Mouse (Mus musculus) hindlimb bud, embryonic 11.5 days (tissue): Measurements from ENCODE around the gene 6330409D20Rik.
A peak's percentile ranks its signal among the peaks of the same experiment; 100 is the strongest.

Experiments
- DNase-seq: peaks from one replicate; pipeline ENCODE4 v3.0.0-alpha.2; 2012; ENCODE audit warnings: low read depth, low spot score; ENCODE audit errors: extremely low spot score

The 6330409D20Rik gene

GRCm38 (mm10) chr2:32740916-32741272 lies at the start of gene 6330409D20Rik:
6330409D20Rik (minus strand) TSS chr2:32741016.
- DNase-seq: no peak

DNA sequence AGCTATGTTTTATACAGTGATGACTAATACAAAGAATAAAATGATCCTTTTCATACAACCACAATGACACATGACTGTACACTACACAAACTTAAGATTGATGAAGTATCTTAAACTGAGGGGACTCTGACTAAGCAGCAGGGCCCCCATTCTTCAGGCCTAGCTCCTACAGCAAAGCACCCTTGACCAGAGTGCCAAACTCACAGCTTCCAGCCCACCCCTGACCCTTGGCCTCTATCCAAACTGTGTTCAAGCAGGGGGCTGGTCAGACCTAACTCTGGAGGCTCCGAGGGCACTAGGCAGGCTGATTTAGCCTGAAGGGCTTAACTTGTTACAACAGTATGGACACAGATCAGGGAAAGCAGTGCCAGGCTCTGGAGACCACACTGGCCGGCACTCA lies 47.8 kb upstream of the 6330409D20Rik start:
- DNase-seq: no peak

GRCm38 (mm10) chr2:32787176-32787575 lies 46.4 kb upstream of the 6330409D20Rik start:
- no peak for DNase-seq

GRCm38 (mm10) chr2:32784048-32784681 lies 43.3 kb upstream of the 6330409D20Rik start, which contains the start of gene Cfap157:
Cfap157 (minus strand) TSS chr2:32784428.
- no peak for DNase-seq

DNA sequence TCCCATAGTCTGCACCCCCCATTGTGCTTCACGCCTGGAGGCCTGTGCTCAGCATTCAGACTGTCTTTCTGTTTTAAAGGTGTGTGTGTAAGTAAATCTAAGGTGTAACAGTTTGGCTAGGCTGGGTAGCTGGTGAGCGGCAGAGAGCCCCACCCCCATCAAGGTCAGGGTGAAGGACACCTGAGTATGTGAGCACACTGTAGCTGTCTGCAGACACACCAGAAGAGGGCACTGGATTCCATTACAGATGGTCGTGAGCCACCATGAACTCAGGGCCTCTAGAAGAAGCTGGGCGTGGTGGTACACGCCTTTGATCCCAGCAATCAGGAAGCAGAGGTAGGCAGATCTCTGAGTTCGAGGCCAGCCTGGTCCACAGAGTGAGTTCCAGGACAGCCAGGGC lies 40.9 kb upstream of the 6330409D20Rik start:
- no peak for DNase-seq

DNA sequence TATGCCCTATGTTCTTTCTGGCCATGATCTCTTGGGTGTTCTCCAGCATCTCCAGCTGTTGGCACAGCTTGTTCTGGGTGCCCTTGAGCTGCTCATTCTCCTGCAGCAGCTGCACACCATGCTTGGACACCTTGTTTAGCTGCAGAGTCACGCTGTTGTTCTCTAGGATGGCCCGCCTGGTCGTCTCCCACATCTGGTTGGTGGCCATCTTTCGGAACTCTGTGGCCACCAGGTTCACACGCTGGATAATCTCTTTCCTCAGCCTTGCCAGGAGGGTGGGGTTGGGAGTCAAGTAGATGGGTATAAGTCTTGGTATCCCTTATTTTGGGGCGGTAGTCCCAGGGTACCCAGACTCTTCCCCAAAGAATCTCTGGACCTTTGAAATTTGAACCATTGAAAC lies 38.9 kb upstream of the 6330409D20Rik start:
- no peak for DNase-seq

DNA sequence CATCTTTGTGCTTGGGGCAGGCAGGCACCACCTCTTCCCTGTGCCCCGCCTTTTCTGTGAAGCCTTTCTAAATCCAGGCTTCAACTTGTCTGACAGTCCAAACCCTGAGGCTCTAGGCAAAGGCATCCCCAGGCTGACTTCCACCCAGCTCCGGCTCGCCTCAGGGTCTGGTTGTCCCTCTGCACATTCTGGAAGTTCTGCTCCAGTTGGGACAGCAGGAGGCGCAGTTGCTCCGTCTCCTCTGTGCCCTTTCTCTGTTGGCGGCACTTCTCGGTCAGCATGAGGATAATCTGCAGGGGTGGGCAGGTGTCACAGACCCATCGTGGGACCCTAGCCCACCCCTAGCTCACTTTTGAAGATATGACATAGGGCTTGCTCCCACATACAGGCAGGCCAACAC lies 38.3 kb upstream of the 6330409D20Rik start:
- no peak for DNase-seq

- DNase-seq: no peak
Measured at GRCm38 (mm10) chr2:32778081-32778480, 37.3 kb upstream of the 6330409D20Rik start.

- DNase-seq: no peak
Measured at GRCm38 (mm10) chr2:32776192-32776591, 35.4 kb upstream of the 6330409D20Rik start.

DNA sequence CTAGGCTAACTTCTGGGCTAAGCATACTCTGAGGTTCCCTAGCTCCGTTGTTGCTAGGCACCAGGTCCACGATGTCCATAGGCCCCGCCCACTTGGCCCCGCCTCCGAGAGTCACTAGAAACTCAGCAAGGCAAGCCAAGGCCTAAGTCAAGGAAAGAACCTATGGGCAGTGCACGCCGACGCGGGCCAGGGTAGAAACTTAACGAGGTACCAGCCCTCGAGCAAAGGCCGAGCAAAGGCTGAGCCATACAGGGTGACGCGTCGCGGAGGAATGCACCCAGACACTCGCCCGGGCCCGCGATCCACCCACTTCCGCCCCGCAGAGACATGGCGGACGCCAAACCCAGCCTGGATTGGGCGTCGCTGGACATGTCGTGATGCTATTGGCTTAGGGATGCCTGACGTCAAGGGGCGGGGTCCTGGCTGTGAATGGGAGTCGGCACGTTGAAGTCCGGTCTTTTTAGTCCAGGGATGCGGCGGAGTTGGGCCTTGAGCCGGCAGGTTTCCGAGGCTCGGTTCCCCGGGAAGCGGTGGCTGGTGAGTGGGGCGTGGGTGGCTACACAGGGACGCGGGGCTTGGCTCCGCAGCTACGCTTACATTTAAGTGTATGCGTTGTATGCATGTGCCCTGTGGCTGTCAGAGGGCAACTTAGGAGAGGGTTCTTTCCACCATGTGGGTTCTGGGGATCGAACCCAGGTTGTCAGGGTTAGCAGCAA lies 34.7 kb upstream of the 6330409D20Rik start, which contains the start of the genes Ttc16 and Ptrh1:
Gene Ttc16, minus strand, starts transcription at position 275 of the 716 bp plus-strand sequence.
Gene Ptrh1, plus strand, starts transcription at position 428 of the 716 bp plus-strand sequence.
- DNase-seq: peak; percentile 77

DNA sequence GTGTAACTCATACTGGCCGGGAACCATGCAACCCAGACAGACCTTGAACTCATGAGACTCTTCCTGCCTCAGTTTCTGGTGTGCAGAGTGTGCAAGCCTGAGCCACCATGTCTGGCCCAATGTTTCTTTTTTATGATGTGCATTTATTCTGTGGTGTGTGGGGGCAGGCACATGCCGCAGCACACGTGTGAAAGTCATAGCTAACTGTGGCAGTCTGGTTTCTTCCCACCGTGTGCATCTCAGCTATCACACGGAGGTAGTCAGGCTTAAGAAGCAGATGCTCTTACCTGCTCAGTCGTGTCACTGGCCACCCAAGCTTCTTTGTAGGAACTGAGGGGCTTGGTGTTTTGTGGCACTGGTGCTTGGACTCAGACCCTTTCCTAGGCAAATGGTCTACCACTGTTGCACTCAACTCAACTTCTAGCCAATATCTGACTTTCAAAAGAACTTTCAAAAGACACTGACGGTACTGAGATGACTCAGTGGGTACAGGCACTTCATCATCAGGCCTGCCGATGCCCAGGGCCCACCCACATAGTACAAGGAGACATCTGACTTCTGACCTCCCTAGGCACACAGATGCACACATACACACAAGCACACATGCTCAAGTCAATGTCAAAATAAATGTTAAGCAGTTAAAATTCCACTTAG lies 31.9 kb upstream of the 6330409D20Rik start:
- DNase-seq: no peak

GRCm38 (mm10) chr2:32771886-32772285 lies 31.1 kb upstream of the 6330409D20Rik start:
- DNase-seq: no peak

GRCm38 (mm10) chr2:32769327-32770085 lies 28.7 kb upstream of the 6330409D20Rik start:
- no peak for DNase-seq

DNA sequence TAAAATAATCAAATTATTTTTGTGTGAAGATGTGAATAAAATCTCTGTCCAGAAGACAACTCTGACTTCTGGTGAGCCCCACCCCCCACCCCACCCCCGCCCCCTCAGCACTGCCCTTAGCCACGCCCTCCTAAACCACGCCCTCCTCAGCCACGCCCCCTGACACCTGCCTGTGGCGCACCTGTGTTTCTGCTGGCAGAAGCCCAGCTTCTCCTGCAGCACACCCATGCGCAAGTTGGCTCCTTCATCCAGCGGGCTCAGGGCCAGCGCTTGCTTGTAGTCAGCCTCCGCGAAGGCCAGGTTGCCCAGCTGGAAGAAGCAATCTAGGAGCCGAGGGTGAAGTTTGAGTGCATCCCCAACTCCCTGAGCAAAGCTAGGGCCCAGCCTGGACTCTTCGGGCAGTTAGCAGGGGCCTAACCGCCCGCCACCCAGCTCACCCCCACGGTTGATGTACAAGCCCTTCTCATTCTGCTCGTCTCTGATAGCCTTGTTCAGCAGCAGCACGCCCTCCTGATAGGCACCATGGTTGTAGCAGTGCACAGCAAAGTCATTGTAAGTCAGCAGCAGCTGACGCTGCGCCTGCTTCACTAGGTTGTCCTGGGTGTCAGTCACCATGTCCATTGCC lies 28.0 kb upstream of the 6330409D20Rik start:
- DNase-seq: no peak

GRCm38 (mm10) chr2:32767241-32767640 lies 26.4 kb upstream of the 6330409D20Rik start:
- no peak for DNase-seq

DNA sequence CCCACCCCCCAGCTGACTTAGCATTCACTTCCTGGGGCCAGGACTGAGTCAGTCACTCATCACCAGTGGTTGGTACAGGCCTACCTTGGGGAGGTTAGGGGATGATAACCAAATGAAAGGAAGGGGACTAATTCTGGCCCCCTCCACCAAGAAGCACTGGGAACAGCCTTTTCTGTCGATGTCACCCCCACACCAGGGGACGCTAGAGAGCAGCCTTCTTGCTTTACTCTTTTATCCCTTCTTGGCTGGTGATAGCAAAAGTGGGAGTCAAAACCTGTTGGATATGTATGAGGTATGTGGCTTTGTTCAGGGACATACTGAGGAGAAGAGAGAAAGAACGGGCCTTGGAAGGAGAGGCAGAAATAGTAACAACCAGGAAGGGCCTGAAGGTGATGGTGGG lies 22.5 kb upstream of the 6330409D20Rik start:
- DNase-seq: no peak

DNA sequence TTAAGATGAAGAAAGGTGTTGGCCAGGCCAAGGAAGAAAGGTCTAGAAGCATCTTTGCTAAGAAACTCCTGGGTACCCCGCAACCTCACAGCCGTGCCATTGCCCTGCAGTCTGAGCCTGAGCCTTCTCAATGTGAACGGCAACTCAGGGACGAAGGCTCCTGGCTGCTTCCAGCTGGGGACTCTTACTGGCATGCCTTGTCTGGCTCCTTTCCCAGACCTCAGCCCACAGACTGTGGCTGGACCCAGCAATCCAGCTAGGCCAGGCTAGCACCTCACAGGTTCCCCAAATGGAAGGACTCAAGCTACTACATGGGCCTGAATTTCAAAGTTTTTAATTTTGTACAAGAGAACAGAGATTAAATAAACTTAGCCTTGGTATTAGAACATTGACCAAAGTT lies 21.0 kb upstream of the 6330409D20Rik start:
- DNase-seq: no peak

- no peak for DNase-seq
Measured at GRCm38 (mm10) chr2:32761361-32761760, 20.5 kb upstream of the 6330409D20Rik start.

DNA sequence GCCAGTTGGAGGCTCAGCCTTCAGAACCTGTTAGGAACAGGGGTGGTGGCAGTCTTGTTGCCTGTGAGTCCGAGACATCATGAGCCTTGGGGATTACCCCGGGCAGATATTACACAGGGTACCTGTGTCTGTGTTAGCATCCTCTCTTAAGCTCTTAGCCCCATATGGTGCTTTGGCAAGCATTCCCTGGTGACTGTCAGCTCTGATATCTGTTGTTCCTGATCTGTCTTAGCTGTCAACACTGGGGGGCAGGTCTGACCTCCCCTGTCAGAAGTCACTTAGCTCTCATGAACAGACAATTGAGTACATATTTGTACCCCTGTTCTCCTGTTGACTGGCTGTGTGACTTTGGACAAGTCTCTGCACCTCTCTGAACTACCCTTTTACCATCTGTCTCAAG lies 18.2 kb upstream of the 6330409D20Rik start:
- no peak for DNase-seq

- no peak for DNase-seq
Measured at GRCm38 (mm10) chr2:32758503-32758902, 17.7 kb upstream of the 6330409D20Rik start.
